Mouse (Mus musculus): Measurements from ENCODE around the gene Olfr629.

- TF ChIP-seq CTCF (IDR thresholded peaks at IDR 0.05; ENCODE audit: low read depth, low read length) (0 out of 2 replicates have a peak, but pooled peaks have one; percentile 12), POLR2A (IDR thresholded peaks at IDR 0.05; ENCODE audit: borderline replicate concordance, low read depth, low read length) (no peak)
These were observed 48.1 kb upstream of the Olfr629 start for GRCm38 (mm10) chr7:103792669-103793388.
